Mouse (Mus musculus) hindbrain, embryonic 16.5 days (tissue): ENCODE measurements around the gene Gatad2a. TPM values are rescaled to one million over a fixed set of nuclear protein-coding genes. Genes with fewer than 3 reads are reported as not detected.

Source experiments
- ATAC-seq: fragments of 200-750 bp; cut with Nextera tagmentation; 2 replicates; pipeline ENCODE4 v1.8.0; 2017; ENCODE audit warnings: moderate TSS enrichment, moderate library complexity
- H3K27ac ChIP-seq: fragments of 300-500 bp; sonication (generic); 2 replicates; pipeline ENCODE4 v1.5.1; 2014; ENCODE audit warnings: low read depth, mild to moderate bottlenecking, control low read depth, low read length, moderate library complexity
- H3K27me3 ChIP-seq: fragments of 300-500 bp; sonication (generic); replicated peaks from 2 replicates; pipeline ENCODE4 v1.6.1; 2014; ENCODE audit warnings: low read length; ENCODE audit not compliant: control insufficient read depth, insufficient read depth
- H3K36me3 ChIP-seq: fragments of 300-500 bp; sonication (generic); 2 replicates; pipeline ENCODE4 v1.6.1; 2014; ENCODE audit warnings: mild to moderate bottlenecking, low read length, moderate library complexity, mixed read lengths; ENCODE audit not compliant: control insufficient read depth, insufficient read depth
- H3K4me1 ChIP-seq: fragments of 300-500 bp; sonication (generic); 2 replicates; pipeline ENCODE4 v1.6.1; 2014; ENCODE audit warnings: low read depth, low read length; ENCODE audit not compliant: control insufficient read depth, insufficient read depth
- H3K4me2 ChIP-seq: fragments of 300-500 bp; sonication (generic); 2 replicates; pipeline ENCODE4 v1.6.1; 2014; ENCODE audit warnings: mild to moderate bottlenecking, low read length, control low read depth, moderate library complexity
- H3K4me3 ChIP-seq: fragments of 300-500 bp; sonication (generic); 2 replicates; pipeline ENCODE4 v1.5.1; 2014; ENCODE audit warnings: mild to moderate bottlenecking, low read length, control low read depth, moderate library complexity
- H3K9ac ChIP-seq: fragments of 300-500 bp; sonication (generic); 2 replicates; pipeline ENCODE4 v1.6.1; 2014; ENCODE audit warnings: low read depth, mild to moderate bottlenecking, control low read depth, low read length, moderate library complexity
- H3K9me3 ChIP-seq: fragments of 300-500 bp; sonication (generic); 2 replicates; pipeline ENCODE4 v1.6.1; 2014; ENCODE audit warnings: mild to moderate bottlenecking, low read length, moderate library complexity; ENCODE audit not compliant: control insufficient read depth
- WGBS: fragments of 180-500 bp; shearing (Covaris S2); extraction: QIAGEN DNeasy Blood & Tissue Kit; methylation state at CpG from one replicate; pipeline ENCODE4 v1.1.7; 2014; 5-methylcytosine and 5-hydroxymethylcytosine counted together
- polyA plus RNA-seq: library from polyadenylated mRNA; unstranded; fragments of >200 nt; fragmentation: Nextera tagmentation; extraction: Ambion mirVana; gene quantifications from 2 replicates; pipeline ENCODE4 v1.2.1, GENCODE M21; 2015

Gatad2a gene
- polyA plus RNA-seq, 1 experiment from 2014 or later = 13.9 TPM

- H3K4me3 ChIP-seq = no peak overlapping the region
- no peak overlapping the region for H3K9ac ChIP-seq
- no peak overlapping the region for H3K27ac ChIP-seq
- H3K27me3 ChIP-seq = no peaks in the 10 kb centered on the region
- H3K9me3 ChIP-seq = no peaks in the 10 kb centered on the region
- no peak overlapping the region for H3K4me2 ChIP-seq
- ATAC-seq = no peak
- WGBS = 86% methylated on average over 11 of the region's 11 CpGs
- H3K4me1 ChIP-seq = no peaks in the 10 kb centered on the region
- H3K36me3 ChIP-seq = 0 out of 2 replicates have a peak, but pooled peaks cover 3% of the 10 kb centered on the region
Observed at GRCm38 (mm10) chr8:69870003-69870765, 126.0 kb downstream of the Gatad2a start.

GRCm38 (mm10) chr8:69867696-69868326 lies 128.4 kb downstream of the Gatad2a start:
- Histone ChIP-seq H3K4me3 (no peak overlapping the region), H3K27me3 (no peaks in the 10 kb centered on the region), H3K36me3 (0 out of 2 replicates have a peak, but pooled peaks cover 3% of the 10 kb centered on the region), H3K4me1 (no peaks in the 10 kb centered on the region), H3K4me2 (no peak overlapping the region), H3K27ac (no peak overlapping the region), H3K9ac (no peak overlapping the region), H3K9me3 (no peaks in the 10 kb centered on the region)
- ATAC-seq = no peak
- WGBS = 87% methylated on average over 5 of the region's 5 CpGs

GRCm38 (mm10) chr8:69864180-69864579 lies 132.0 kb downstream of the Gatad2a start:
- Histone ChIP-seq H3K27me3 (no peaks in the 10 kb centered on the region), H3K9ac (no peak overlapping the region), H3K36me3 (peaks cover 4% of the 10 kb centered on the region), H3K4me1 (no peaks in the 10 kb centered on the region), H3K4me3 (no peak overlapping the region), H3K27ac (no peak overlapping the region), H3K4me2 (no peak overlapping the region), H3K9me3 (no peaks in the 10 kb centered on the region)
- 87% methylated on average over 5 of the region's 5 CpGs for WGBS
- ATAC-seq = no peak

- H3K27ac ChIP-seq = no peak overlapping the region
- H3K27me3 ChIP-seq = no peaks in the 10 kb centered on the region
- peaks cover 6% of the 10 kb centered on the region for H3K36me3 ChIP-seq
- 88% methylated on average over 5 of the region's 5 CpGs for WGBS
- no peaks in the 10 kb centered on the region for H3K9me3 ChIP-seq
- H3K4me2 ChIP-seq = no peak overlapping the region
- H3K9ac ChIP-seq = no peak overlapping the region
- ATAC-seq = no peak
- H3K4me3 ChIP-seq = no peak overlapping the region
- no peaks in the 10 kb centered on the region for H3K4me1 ChIP-seq
Observed at GRCm38 (mm10) chr8:69863387-69864020, 132.7 kb downstream of the Gatad2a start.

- 77% methylated on average over 2 of the region's 2 CpGs for WGBS
- H3K9ac ChIP-seq = no peak overlapping the region
- no peak overlapping the region for H3K4me3 ChIP-seq
- no peak overlapping the region for H3K4me2 ChIP-seq
- ATAC-seq = no peak
- H3K27me3 ChIP-seq = no peaks in the 10 kb centered on the region
- H3K4me1 ChIP-seq = no peaks in the 10 kb centered on the region
- H3K27ac ChIP-seq = no peak overlapping the region
- H3K36me3 ChIP-seq = peaks cover 6% of the 10 kb centered on the region
- H3K9me3 ChIP-seq = no peaks in the 10 kb centered on the region
Observed at GRCm38 (mm10) chr8:69861251-69861650, 134.9 kb downstream of the Gatad2a start.

- Histone ChIP-seq H3K36me3 (peaks cover 6% of the 10 kb centered on the region), H3K9me3 (no peaks in the 10 kb centered on the region), H3K27me3 (no peaks in the 10 kb centered on the region), H3K27ac (no peak overlapping the region), H3K4me1 (no peaks in the 10 kb centered on the region), H3K4me3 (no peak overlapping the region), H3K9ac (no peak overlapping the region), H3K4me2 (no peak overlapping the region)
- ATAC-seq = no peak
- 60% methylated on average over 4 of the region's 4 CpGs for WGBS
Observed at GRCm38 (mm10) chr8:69860807-69861206, 135.4 kb downstream of the Gatad2a start.

Other genes starting within 250 kb of the Gatad2a start
- 6.5 and 8.6 TPM in 2 replicates for gene Zfp963, start 246.4 kb downstream of the Gatad2a start, polyA plus RNA-seq
- 0.64 TPM in 1 of 2 replicates, not detected in the other for gene Gm20422, start 221.5 kb downstream of the Gatad2a start, polyA plus RNA-seq
- 50.1 and 56.4 TPM in 2 replicates for gene Atp13a1, start 205.2 kb downstream of the Gatad2a start, polyA plus RNA-seq
- gene Zfp866, start 205.2 kb downstream of the Gatad2a start, polyA plus RNA-seq = 32.8 and 37.0 TPM in 2 replicates
- 32.2 and 34.5 TPM in 2 replicates for gene Gmip, start 187.7 kb downstream of the Gatad2a start, polyA plus RNA-seq
- 0.54 and 0.91 TPM in 2 replicates for gene Lpar2, start 174.0 kb downstream of the Gatad2a start, polyA plus RNA-seq
- gene Pbx4, start 163.9 kb downstream of the Gatad2a start, polyA plus RNA-seq = 60.5 TPM in 2 replicates
- 6.6 and 7.0 TPM in 2 replicates for gene Cilp2, start 108.7 kb downstream of the Gatad2a start, polyA plus RNA-seq
- 3.5 and 3.7 TPM in 2 replicates for gene Tssk6, start 94.2 kb downstream of the Gatad2a start, polyA plus RNA-seq
- gene Ndufa13, start 93.8 kb downstream of the Gatad2a start, polyA plus RNA-seq = 191 and 216 TPM in 2 replicates
- 13.6 and 14.3 TPM in 2 replicates for gene Yjefn3, start 93.7 kb downstream of the Gatad2a start, polyA plus RNA-seq
- gene Mau2, start 46.4 kb upstream of the Gatad2a start, polyA plus RNA-seq = 61.5 and 71.2 TPM in 2 replicates
- 54.4 and 55.8 TPM in 2 replicates for gene Sugp1, start 46.4 kb upstream of the Gatad2a start, polyA plus RNA-seq
- gene Tm6sf2, start 76.5 kb upstream of the Gatad2a start, polyA plus RNA-seq = 1.2 and 1.4 TPM in 2 replicates
- gene Hapln4, start 87.1 kb upstream of the Gatad2a start, polyA plus RNA-seq = 1.2 and 1.3 TPM in 2 replicates
- gene Ncan, start 124.5 kb upstream of the Gatad2a start, polyA plus RNA-seq = 178 and 200 TPM in 2 replicates
- 46.7 and 51.6 TPM in 2 replicates for gene Nr2c2ap, start 134.9 kb upstream of the Gatad2a start, polyA plus RNA-seq
- gene Rfxank, start 142.8 kb upstream of the Gatad2a start, polyA plus RNA-seq = 12.3 and 12.5 TPM in 2 replicates
- gene Borcs8, start 143.1 kb upstream of the Gatad2a start, polyA plus RNA-seq = 56.4 and 57.1 TPM in 2 replicates
- 0.85 and 1.2 TPM in 2 replicates for gene Mef2b, start 143.3 kb upstream of the Gatad2a start, polyA plus RNA-seq
- gene Tmem161a, start 176.0 kb upstream of the Gatad2a start, polyA plus RNA-seq = 54.2 and 57.4 TPM in 2 replicates
- gene Slc25a42, start 215.9 kb upstream of the Gatad2a start, polyA plus RNA-seq = 9.5 and 10.1 TPM in 2 replicates
- gene Sugp2, start 237.8 kb upstream of the Gatad2a start, polyA plus RNA-seq = 85.1 and 92.6 TPM in 2 replicates
- gene Armc6, start 238.1 kb upstream of the Gatad2a start, polyA plus RNA-seq = 132 and 134 TPM in 2 replicates